Mouse (Mus musculus): ENCODE data around the gene Prkcd. TPM values are rescaled to one million over a fixed set of nuclear protein-coding genes. Genes with fewer than 3 reads are reported as not detected.
A peak's percentile ranks its signal among the peaks of the same experiment; 100 is the strongest.

Gene Prkcd
- polyA plus RNA-seq, 1 experiment = 287 TPM

DNA sequence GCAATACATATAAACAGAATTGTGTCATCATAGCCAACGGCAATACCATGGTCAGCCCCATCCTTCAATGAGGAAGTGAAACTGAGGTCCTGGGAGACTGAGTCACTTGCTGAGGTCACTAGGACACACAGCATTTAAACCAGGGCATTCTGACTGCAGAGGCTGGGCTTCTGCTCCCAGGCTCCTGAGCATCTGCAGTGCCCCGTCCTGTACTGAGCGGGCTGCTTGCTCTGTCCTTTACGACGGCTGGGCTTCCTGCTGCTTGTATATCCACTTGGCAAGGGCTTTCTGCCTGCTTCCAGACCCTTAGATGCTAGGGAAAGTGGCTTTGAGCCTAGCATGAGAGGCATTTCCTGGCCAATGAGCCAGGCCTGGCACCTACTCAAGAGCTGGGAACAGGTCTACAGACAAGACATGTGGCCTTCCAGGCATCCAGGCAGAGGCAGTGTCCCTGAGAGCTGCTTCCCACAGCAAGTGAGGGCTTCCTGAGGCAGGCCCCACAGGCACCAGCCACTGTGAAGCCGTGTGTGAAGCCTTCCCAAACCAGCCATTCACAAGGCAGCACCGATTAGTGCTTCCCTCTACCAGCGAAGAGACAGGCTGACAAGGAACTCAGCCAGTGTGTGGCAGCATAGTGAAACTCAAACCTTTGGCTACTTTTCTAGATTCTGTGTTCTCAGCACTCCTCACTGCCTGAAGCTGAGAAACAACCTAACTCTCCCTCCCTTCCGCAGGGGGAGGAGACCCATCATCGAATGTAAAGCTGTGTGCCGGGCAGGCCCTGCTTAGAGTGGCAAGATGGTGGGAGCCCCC lies 32.5 kb downstream of the Prkcd start:
- WGBS = 52% methylated on average over 11 of the region's 11 CpGs
- TF ChIP-seq POLR2A (IDR thresholded peaks at IDR 0.05; ENCODE audit: low read depth, low read length) (no peak), CTCF (IDR thresholded peaks at IDR 0.05; ENCODE audit: extremely low read depth, insufficient read length, insufficient replicate concordance, low read depth, low read length) (no peak)
- Histone ChIP-seq H3K4me1 (ENCODE audit: control insufficient read depth, insufficient read depth, insufficient read length, low read length) (peaks cover 18% of the 10 kb centered on the region), H3K27ac (ENCODE audit: insufficient read depth, low read depth, low read length) (peak overlapping the region; percentile 52), H3K27me3 (ENCODE audit: control insufficient read depth, insufficient read depth, low read length) (no peaks in the 10 kb centered on the region), H3K36me3 (ENCODE audit: control insufficient read depth, insufficient read depth, low read length) (peaks cover 29% of the 10 kb centered on the region), H3K4me3 (ENCODE audit: low read depth, low read length) (no peak overlapping the region)

DNA sequence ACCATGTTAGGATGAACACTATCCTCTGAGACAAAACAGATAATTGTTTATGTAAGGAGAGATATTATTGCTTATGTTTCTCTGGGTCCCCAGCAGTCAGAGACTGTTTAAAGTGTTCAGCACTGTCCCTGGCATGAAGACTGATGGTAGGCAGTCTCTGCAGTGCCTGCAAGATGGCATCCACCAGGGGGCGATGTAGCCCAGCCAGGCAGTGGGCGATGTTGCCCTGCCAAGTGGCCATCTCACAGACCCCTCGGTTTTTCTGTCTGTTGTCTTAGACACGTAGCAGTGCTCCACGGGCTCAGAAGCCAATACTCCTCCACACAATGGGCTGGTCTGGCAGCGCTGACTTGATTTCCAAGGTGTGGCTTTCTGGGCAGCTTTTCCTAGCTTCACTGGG lies 34.6 kb downstream of the Prkcd start:
- 5% methylated on average over 6 of the region's 6 CpGs for WGBS

DNA sequence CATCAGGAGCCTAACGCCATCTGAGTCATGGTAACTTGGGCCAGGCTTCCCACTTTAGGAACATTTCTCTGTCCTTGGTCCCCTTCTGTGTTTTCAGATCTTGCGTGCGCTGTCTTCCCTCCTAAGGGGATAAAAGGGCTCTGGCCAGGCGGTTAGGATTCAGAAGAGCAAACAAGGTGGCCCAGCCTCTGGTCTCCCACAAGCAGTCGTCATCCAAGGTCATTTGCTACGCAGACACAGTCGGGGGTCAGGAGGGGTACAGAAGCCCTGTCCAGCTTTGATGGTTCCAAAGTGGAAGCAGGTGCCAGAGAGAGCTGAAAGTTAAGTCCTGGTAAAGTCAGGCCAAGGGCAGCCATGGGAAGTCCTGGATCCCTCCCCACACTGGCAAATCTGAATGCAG lies 35.1 kb downstream of the Prkcd start:
- Histone ChIP-seq H3K36me3 (ENCODE audit: control insufficient read depth, insufficient read depth, low read length) (peaks cover 12% of the 10 kb centered on the region), H3K4me3 (ENCODE audit: low read depth, low read length) (no peak overlapping the region), H3K27ac (ENCODE audit: insufficient read depth, low read depth, low read length) (no peak overlapping the region), H3K4me1 (ENCODE audit: control insufficient read depth, insufficient read depth, insufficient read length, low read length) (peaks cover 10% of the 10 kb centered on the region), H3K27me3 (ENCODE audit: control insufficient read depth, insufficient read depth, low read length) (no peaks in the 10 kb centered on the region)
- WGBS = 75% methylated on average over 7 of the region's 7 CpGs
- TF ChIP-seq POLR2A (IDR thresholded peaks at IDR 0.05; ENCODE audit: low read depth, low read length) (no peak), CTCF (IDR thresholded peaks at IDR 0.05; ENCODE audit: extremely low read depth, insufficient read length, insufficient replicate concordance, low read depth, low read length) (no peak)

More for the DNA sequence above, 34.6 kb downstream of the Prkcd start:
- H3K4me1 ChIP-seq (ENCODE audit: control insufficient read depth, insufficient read depth, insufficient read length, low read length) = peaks cover 13% of the 10 kb centered on the region
- H3K36me3 ChIP-seq (ENCODE audit: control insufficient read depth, insufficient read depth, low read length) = peaks cover 14% of the 10 kb centered on the region
- no peak; the same call in 1 of the 2 replicates for TF ChIP-seq POLR2A (IDR thresholded peaks at IDR 0.05; ENCODE audit: low read depth, low read length)
- TF ChIP-seq CTCF (IDR thresholded peaks at IDR 0.05; ENCODE audit: extremely low read depth, insufficient read length, insufficient replicate concordance, low read depth, low read length) = peak; percentile 94
- no peaks in the 10 kb centered on the region for H3K27me3 ChIP-seq (ENCODE audit: control insufficient read depth, insufficient read depth, low read length)
- no peak overlapping the region for H3K27ac ChIP-seq (ENCODE audit: insufficient read depth, low read depth, low read length)
- H3K4me3 ChIP-seq (ENCODE audit: low read depth, low read length) = no peak overlapping the region

GRCm38 (mm10) chr14:30590041-30590645 lies 35.9 kb downstream of the Prkcd start:
- Histone ChIP-seq H3K27ac (ENCODE audit: insufficient read depth, low read depth, low read length) (no peak overlapping the region), H3K27me3 (ENCODE audit: control insufficient read depth, insufficient read depth, low read length) (no peaks in the 10 kb centered on the region), H3K4me1 (ENCODE audit: control insufficient read depth, insufficient read depth, insufficient read length, low read length) (peaks cover 10% of the 10 kb centered on the region), H3K4me3 (ENCODE audit: low read depth, low read length) (no peak overlapping the region), H3K36me3 (ENCODE audit: control insufficient read depth, insufficient read depth, low read length) (peaks cover 7% of the 10 kb centered on the region)
- TF ChIP-seq CTCF (IDR thresholded peaks at IDR 0.05; ENCODE audit: extremely low read depth, insufficient read length, insufficient replicate concordance, low read depth, low read length) = no peak
- no peak for TF ChIP-seq POLR2A (IDR thresholded peaks at IDR 0.05; ENCODE audit: low read depth, low read length)
- WGBS = 85% methylated on average over 11 of the region's 11 CpGs

DNA sequence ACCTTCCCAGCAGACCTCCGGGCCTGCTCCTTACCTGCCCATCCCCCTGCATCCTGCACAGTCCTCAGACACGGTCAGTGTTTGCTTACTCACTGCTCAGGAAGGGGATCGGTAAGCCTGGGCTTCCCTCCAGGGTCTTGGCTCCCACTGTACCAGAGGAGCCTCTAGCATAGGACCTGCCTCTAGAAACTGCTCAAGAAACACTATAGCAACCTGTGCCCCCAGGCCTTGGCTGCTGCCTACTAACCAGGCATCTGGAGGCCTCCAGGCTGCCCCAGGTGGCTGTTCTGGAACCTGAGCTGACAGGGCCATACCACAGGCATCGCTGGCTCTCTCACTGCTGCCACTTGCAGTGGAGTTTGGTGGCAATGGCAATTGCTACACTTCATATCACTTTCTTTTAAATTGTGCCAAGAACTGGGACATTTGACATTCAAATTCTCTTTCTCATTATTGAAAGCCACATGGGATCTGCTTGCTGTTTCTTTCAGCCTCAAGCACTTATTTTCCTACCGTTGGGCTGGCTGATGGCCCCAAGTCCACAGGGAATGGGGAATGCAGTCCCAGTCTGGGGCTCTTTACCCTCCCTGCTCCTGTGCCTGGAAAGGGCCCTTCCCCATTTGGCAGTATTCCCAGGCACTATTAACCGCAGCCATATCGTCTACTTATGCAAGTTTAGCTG lies 39.1 kb downstream of the Prkcd start:
- WGBS = 23% methylated on average over 7 of the region's 7 CpGs
- Histone ChIP-seq H3K4me3 (ENCODE audit: low read depth, low read length) (no peak overlapping the region), H3K27me3 (ENCODE audit: control insufficient read depth, insufficient read depth, low read length) (no peaks in the 10 kb centered on the region), H3K36me3 (ENCODE audit: control insufficient read depth, insufficient read depth, low read length) (no peaks in the 10 kb centered on the region), H3K27ac (ENCODE audit: insufficient read depth, low read depth, low read length) (no peak overlapping the region), H3K4me1 (ENCODE audit: control insufficient read depth, insufficient read depth, insufficient read length, low read length) (no peaks in the 10 kb centered on the region; the same call in 1 of the 2 replicates)
- TF ChIP-seq POLR2A (IDR thresholded peaks at IDR 0.05; ENCODE audit: low read depth, low read length) (no peak), CTCF (IDR thresholded peaks at IDR 0.05; ENCODE audit: extremely low read depth, insufficient read length, insufficient replicate concordance, low read depth, low read length) (no peak)

DNA sequence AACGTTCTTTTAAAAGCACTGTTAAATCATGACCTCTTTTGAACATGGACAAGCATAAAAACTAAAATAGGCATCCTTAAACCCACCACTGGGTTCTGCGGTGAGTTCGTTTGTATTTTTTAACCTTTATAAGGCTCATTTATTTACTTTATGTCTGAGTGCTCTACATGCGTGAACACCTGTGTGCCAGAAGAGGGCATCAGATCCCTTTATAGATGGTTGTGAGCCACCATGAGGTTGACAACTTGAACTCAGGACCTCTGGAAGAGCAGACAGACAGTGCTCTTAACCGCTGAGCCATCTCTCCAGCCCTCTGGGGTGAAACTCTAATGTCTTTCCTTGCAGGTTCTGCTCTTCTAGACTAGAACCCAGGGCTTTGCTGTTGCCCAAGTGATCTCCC lies 40.7 kb downstream of the Prkcd start:
- Histone ChIP-seq H3K27me3 (ENCODE audit: control insufficient read depth, insufficient read depth, low read length) (no peaks in the 10 kb centered on the region), H3K4me1 (ENCODE audit: control insufficient read depth, insufficient read depth, insufficient read length, low read length) (no peaks in the 10 kb centered on the region; the same call in 1 of the 2 replicates), H3K27ac (ENCODE audit: insufficient read depth, low read depth, low read length) (no peak overlapping the region), H3K36me3 (ENCODE audit: control insufficient read depth, insufficient read depth, low read length) (no peaks in the 10 kb centered on the region), H3K4me3 (ENCODE audit: low read depth, low read length) (no peak overlapping the region)
- 85% methylated on average over 5 of the region's 5 CpGs for WGBS
- TF ChIP-seq POLR2A (IDR thresholded peaks at IDR 0.05; ENCODE audit: low read depth, low read length) = no peak
- TF ChIP-seq CTCF (IDR thresholded peaks at IDR 0.05; ENCODE audit: extremely low read depth, insufficient read length, insufficient replicate concordance, low read depth, low read length) = 0 out of 2 replicates have a peak, but pooled peaks have one; percentile 13

All from small intestine, adult 2 months (tissue).